Comparison of ENCODE assay signal across 14 mouse cellular contexts in the genomic region with DNA sequence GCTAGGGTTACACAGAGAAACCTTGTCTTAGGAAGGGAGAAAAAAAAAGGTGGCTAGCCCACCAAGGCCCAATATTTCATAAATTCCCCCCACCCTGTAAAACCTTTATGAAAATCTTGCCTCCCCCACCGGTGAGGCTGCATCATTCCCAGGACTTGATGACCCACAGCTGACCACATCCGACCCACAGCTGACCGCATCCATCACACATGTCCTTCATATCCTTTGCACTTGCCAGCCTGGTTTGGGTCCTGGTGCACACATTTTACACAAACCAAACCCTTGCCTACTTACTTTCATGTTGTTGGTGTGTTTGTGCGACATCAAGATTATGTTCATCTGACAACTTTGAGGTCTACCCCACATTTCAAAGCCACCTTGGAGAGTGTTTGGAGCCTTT. TPM values are rescaled to one million over a fixed set of nuclear protein-coding genes. Genes with fewer than 3 reads are reported as not detected.
"Had no signal": no experiment of that assay in that cellular context is flagged by ENCODE, and none has a peak within 500 bp of the region (broad histone marks: within the 10 kb centered on the region; RNA-seq: fewer than 3 reads in every experiment).

No protein-coding gene starts in this region.

- H3K9me3 ChIP-seq: limb, embryonic 10.5 days; liver, embryonic 15.5 days; neural tube, embryonic 13.5 days; stomach, embryonic 15.5 days had no signal

- DNase-seq: kidney, postnatal 10 days; lung, adult 2 months; lung, postnatal 36 days; midbrain, embryonic 14.5 days; right cerebral cortex, postnatal 14 days; thymus, postnatal 4 days had no signal

- H3K9ac ChIP-seq: liver, embryonic 15.5 days; neural tube, embryonic 13.5 days; stomach, embryonic 15.5 days had no signal

- H3K27ac ChIP-seq: left cerebral cortex, adult 2 months; limb, embryonic 10.5 days; liver, embryonic 15.5 days; neural tube, embryonic 13.5 days; stomach, embryonic 15.5 days had no signal

- H3K4me2 ChIP-seq: liver, embryonic 11.5 days; liver, embryonic 15.5 days; neural tube, embryonic 13.5 days; stomach, embryonic 15.5 days had no signal

- H3K36me3 ChIP-seq: limb, embryonic 10.5 days; liver, embryonic 15.5 days; neural tube, embryonic 13.5 days; stomach, embryonic 15.5 days had no signal

- H3K4me3 ChIP-seq: left cerebral cortex, adult 2 months; limb, embryonic 10.5 days; liver, embryonic 15.5 days; neural tube, embryonic 13.5 days; stomach, embryonic 15.5 days had no signal

RNA-seq across cellular contexts. Expression of a gene that starts 4.2 kb away (rescaled TPM):
- total RNA-seq: megakaryocyte progenitor cell, adult 5-6 weeks; monocyte, adult 5-6 weeks had no signal
